Mouse (Mus musculus) hindbrain, embryonic 10.5 days (tissue): Measurements from ENCODE around the gene Alkbh4. TPM values are rescaled to one million over a fixed set of nuclear protein-coding genes. Genes with fewer than 3 reads are reported as not detected.

ENCODE experiments used
- DNase-seq: peaks from one replicate; pipeline ENCODE4 v3.0.0-alpha.2; 2017; ENCODE audit warnings: low spot score
- H3K27ac ChIP-seq: fragments of 300-500 bp; sonication (generic); 2 replicates; pipeline ENCODE4 v1.5.1; 2016; ENCODE audit warnings: mild to moderate bottlenecking, moderate library complexity
- H3K27me3 ChIP-seq: fragments of 300-500 bp; sonication (generic); 2 replicates; pipeline ENCODE4 v1.6.1; 2016; ENCODE audit warnings: mild to moderate bottlenecking; ENCODE audit not compliant: poor library complexity, insufficient read depth, severe bottlenecking
- H3K36me3 ChIP-seq: fragments of 300-500 bp; sonication (generic); 2 replicates; pipeline ENCODE4 v1.6.1; 2016; ENCODE audit warnings: mild to moderate bottlenecking, moderate library complexity
- H3K4me1 ChIP-seq: fragments of 300-500 bp; sonication (generic); replicated peaks from 2 replicates; pipeline ENCODE4 v1.6.1; 2016; ENCODE audit warnings: mild to moderate bottlenecking
- H3K4me3 ChIP-seq: fragments of 300-500 bp; sonication (generic); 2 replicates; pipeline ENCODE4 v1.5.1; 2016; ENCODE audit warnings: mild to moderate bottlenecking, moderate library complexity
- H3K9me3 ChIP-seq: fragments of 300-500 bp; sonication (generic); 2 replicates; pipeline ENCODE4 v1.6.1; 2016; ENCODE audit warnings: mild to moderate bottlenecking, moderate library complexity
- WGBS: fragments of 180-500 bp; shearing (Covaris S2); methylation state at CpG from one replicate; pipeline ENCODE4 v1.1.7; 2016; 5-methylcytosine and 5-hydroxymethylcytosine counted together
- polyA plus RNA-seq: library from polyadenylated mRNA; unstranded; fragments of >200 nt; fragmentation: Nextera tagmentation; extraction: Ambion mirVana; gene quantifications from 2 replicates; pipeline ENCODE4 v1.2.1, GENCODE M21; 2016

Gene Alkbh4
- polyA plus RNA-seq, result 25.1 and 25.7 TPM in 2 replicates

GRCm38 (mm10) chr5:136135571-136136291 is at the start of gene Alkbh4, which contains the start of gene Lrwd1:
Gene Alkbh4 (plus strand): TSS chr5:136136146.
Gene Lrwd1 (minus strand): TSS chr5:136136074.
- WGBS, result under 1% methylated on average over 60 of the region's 60 CpGs
- Histone ChIP-seq H3K4me1 (peaks cover 23% of the 10 kb centered on the region), H3K4me3 (peak within 1 kb of the TSS; percentile 70), H3K27ac (peak within 1 kb of the TSS; percentile 92), H3K9me3 (no peaks in the 10 kb centered on the region), H3K27me3 (no peaks in the 10 kb centered on the region), H3K36me3 (peaks cover 65% of the 10 kb centered on the region)
- DNase-seq, result peak; percentile 96

- no peak for DNase-seq
- Histone ChIP-seq H3K9me3 (no peaks in the 10 kb centered on the region), H3K4me1 (peaks cover 37% of the 10 kb centered on the region), H3K4me3 (no peak overlapping the region), H3K27me3 (peaks cover 48% of the 10 kb centered on the region), H3K27ac (no peak overlapping the region), H3K36me3 (no peaks in the 10 kb centered on the region)
- WGBS, result 90% methylated on average over 8 of the region's 8 CpGs
Measured at GRCm38 (mm10) chr5:136086290-136086689, 49.7 kb upstream of the Alkbh4 start.

- DNase-seq, result no peak
- 15% methylated on average over 14 of the region's 14 CpGs for WGBS
- H3K4me3 ChIP-seq, result no peak overlapping the region
- no peak overlapping the region for H3K27ac ChIP-seq
- no peaks in the 10 kb centered on the region for H3K36me3 ChIP-seq
- H3K4me1 ChIP-seq, result peaks cover 30% of the 10 kb centered on the region
- H3K9me3 ChIP-seq, result no peaks in the 10 kb centered on the region
- H3K27me3 ChIP-seq, result peaks cover 45% of the 10 kb centered on the region
Measured at GRCm38 (mm10) chr5:136088821-136089575, 46.9 kb upstream of the Alkbh4 start.

- DNase-seq, result no peak
- H3K4me3 ChIP-seq, result no peak overlapping the region
- H3K9me3 ChIP-seq, result no peaks in the 10 kb centered on the region
- peaks cover 16% of the 10 kb centered on the region for H3K27me3 ChIP-seq
- peaks cover 27% of the 10 kb centered on the region for H3K4me1 ChIP-seq
- no peak overlapping the region for H3K27ac ChIP-seq
- H3K36me3 ChIP-seq, result no peaks in the 10 kb centered on the region
- WGBS, result 61% methylated on average over 5 of the region's 5 CpGs
Measured at GRCm38 (mm10) chr5:136091927-136092326, 44.0 kb upstream of the Alkbh4 start.

GRCm38 (mm10) chr5:136094249-136095010 is 41.5 kb upstream of the Alkbh4 start:
- WGBS, result 55% methylated on average over 8 of the region's 8 CpGs
- Histone ChIP-seq H3K27ac (peak overlapping the region; percentile 29; the same call in 1 of the 2 replicates), H3K27me3 (peaks cover 3% of the 10 kb centered on the region; the same call in 1 of the 2 replicates), H3K4me1 (peaks cover 16% of the 10 kb centered on the region), H3K4me3 (no peak overlapping the region; the same call in 1 of the 2 replicates), H3K36me3 (no peaks in the 10 kb centered on the region), H3K9me3 (no peaks in the 10 kb centered on the region)
- DNase-seq, result no peak

- 74% methylated on average over 7 of the region's 7 CpGs for WGBS
- DNase-seq, result no peak
Measured at GRCm38 (mm10) chr5:136095089-136095488, 40.9 kb upstream of the Alkbh4 start.

GRCm38 (mm10) chr5:136098536-136098935 is 37.4 kb upstream of the Alkbh4 start:
- H3K9me3 ChIP-seq, result no peaks in the 10 kb centered on the region
- H3K27me3 ChIP-seq, result peaks cover 32% of the 10 kb centered on the region
- DNase-seq, result no peak
- H3K4me1 ChIP-seq, result peaks cover 26% of the 10 kb centered on the region
- H3K4me3 ChIP-seq, result no peak overlapping the region
- WGBS, result 85% methylated on average over 10 of the region's 10 CpGs
- no peaks in the 10 kb centered on the region for H3K36me3 ChIP-seq
- no peak overlapping the region for H3K27ac ChIP-seq

More at GRCm38 (mm10) chr5:136095089-136095488, 40.9 kb upstream of the Alkbh4 start:
- Histone ChIP-seq H3K27ac (no peak overlapping the region), H3K36me3 (no peaks in the 10 kb centered on the region), H3K27me3 (peaks cover 3% of the 10 kb centered on the region; the same call in 1 of the 2 replicates), H3K4me3 (no peak overlapping the region), H3K9me3 (no peaks in the 10 kb centered on the region), H3K4me1 (peaks cover 16% of the 10 kb centered on the region)

GRCm38 (mm10) chr5:136102099-136102820 is 33.7 kb upstream of the Alkbh4 start:
- peak; percentile 71 for DNase-seq
- WGBS, result 7% methylated on average over 41 of the region's 41 CpGs
- H3K27ac ChIP-seq, result peak overlapping the region; percentile 69; the same call in 1 of the 2 replicates

GRCm38 (mm10) chr5:136104511-136104910 is 31.4 kb upstream of the Alkbh4 start:
- 86% methylated on average over 5 of the region's 5 CpGs for WGBS
- Histone ChIP-seq H3K9me3 (peaks cover 5% of the 10 kb centered on the region; the same call in 1 of the 2 replicates), H3K27ac (no peak overlapping the region), H3K27me3 (peaks cover 39% of the 10 kb centered on the region), H3K4me1 (peaks cover 10% of the 10 kb centered on the region), H3K4me3 (no peak overlapping the region), H3K36me3 (no peaks in the 10 kb centered on the region; the same call in 1 of the 2 replicates)
- no peak for DNase-seq

More at GRCm38 (mm10) chr5:136102099-136102820, 33.7 kb upstream of the Alkbh4 start:
- peak overlapping the region; percentile 49 for H3K4me3 ChIP-seq
- H3K9me3 ChIP-seq, result peaks cover 5% of the 10 kb centered on the region; the same call in 1 of the 2 replicates
- peaks cover 10% of the 10 kb centered on the region for H3K4me1 ChIP-seq
- no peaks in the 10 kb centered on the region; the same call in 1 of the 2 replicates for H3K36me3 ChIP-seq
- H3K27me3 ChIP-seq, result peaks cover 39% of the 10 kb centered on the region

GRCm38 (mm10) chr5:136108486-136108885 is 27.5 kb upstream of the Alkbh4 start:
- 70% methylated on average over 2 of the region's 2 CpGs for WGBS

GRCm38 (mm10) chr5:136109042-136109441 is 26.9 kb upstream of the Alkbh4 start:
- Histone ChIP-seq H3K27ac (no peak overlapping the region), H3K4me1 (no peaks in the 10 kb centered on the region), H3K36me3 (peaks cover 1% of the 10 kb centered on the region; the same call in 1 of the 2 replicates), H3K27me3 (peaks cover 2% of the 10 kb centered on the region; the same call in 1 of the 2 replicates), H3K9me3 (peaks cover 5% of the 10 kb centered on the region; the same call in 1 of the 2 replicates), H3K4me3 (no peak overlapping the region)
- DNase-seq, result no peak
- WGBS, result 78% methylated on average over 3 of the region's 3 CpGs

More at GRCm38 (mm10) chr5:136108486-136108885, 27.5 kb upstream of the Alkbh4 start:
- no peak overlapping the region for H3K27ac ChIP-seq
- no peak for DNase-seq
- H3K4me1 ChIP-seq, result no peaks in the 10 kb centered on the region
- H3K36me3 ChIP-seq, result no peaks in the 10 kb centered on the region; the same call in 1 of the 2 replicates
- peaks cover 5% of the 10 kb centered on the region; the same call in 1 of the 2 replicates for H3K9me3 ChIP-seq
- H3K4me3 ChIP-seq, result no peak overlapping the region
- H3K27me3 ChIP-seq, result peaks cover 7% of the 10 kb centered on the region
